Mouse (Mus musculus) heart, adult 9 months (tissue): Measurements from ENCODE around the gene Esp31.

ENCODE experiments used
- DNase-seq, 2 experiments: peaks; one replicate each; pipeline ENCODE4 v3.0.0; 2022; ENCODE audit warnings: low spot score in 2 of 2

Esp31 gene

DNA sequence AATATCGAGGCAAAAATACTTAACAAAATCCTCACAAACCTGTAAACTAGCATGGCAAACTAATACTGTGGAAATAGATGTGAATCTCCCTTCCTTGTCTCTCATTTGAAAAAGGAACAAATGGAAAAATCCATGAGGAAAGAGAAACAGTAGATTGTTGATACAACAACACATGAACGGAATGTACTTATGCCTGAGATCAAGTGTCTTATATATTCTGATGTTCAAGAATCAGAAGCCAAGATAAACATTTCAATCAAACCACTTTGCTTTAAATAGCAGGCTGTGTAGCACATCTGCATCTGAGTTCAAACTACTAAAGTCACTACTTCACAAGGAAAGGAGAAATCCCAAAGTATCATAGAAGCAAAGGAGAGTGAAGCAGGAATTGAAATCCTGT, at the start of gene Esp31:
Gene Esp31, plus strand, starts transcription at position 301 of the 400 bp plus-strand sequence.
- DNase-seq = no peak
